Mouse (Mus musculus) lung, postnatal 0 days (tissue): ENCODE measurements around the gene Taf15.

Source experiments
- CTCF ChIP-seq: IDR thresholded peaks from 2 replicates; pipeline ENCODE4 v1.5.1; 2016; ENCODE audit warnings: antibody characterized with exemption, mild to moderate bottlenecking
- EP300 ChIP-seq: IDR thresholded peaks from 2 replicates; pipeline ENCODE4 v1.6.1; 2016; ENCODE audit warnings: antibody characterized with exemption, mild to moderate bottlenecking, control low read depth

DNA sequence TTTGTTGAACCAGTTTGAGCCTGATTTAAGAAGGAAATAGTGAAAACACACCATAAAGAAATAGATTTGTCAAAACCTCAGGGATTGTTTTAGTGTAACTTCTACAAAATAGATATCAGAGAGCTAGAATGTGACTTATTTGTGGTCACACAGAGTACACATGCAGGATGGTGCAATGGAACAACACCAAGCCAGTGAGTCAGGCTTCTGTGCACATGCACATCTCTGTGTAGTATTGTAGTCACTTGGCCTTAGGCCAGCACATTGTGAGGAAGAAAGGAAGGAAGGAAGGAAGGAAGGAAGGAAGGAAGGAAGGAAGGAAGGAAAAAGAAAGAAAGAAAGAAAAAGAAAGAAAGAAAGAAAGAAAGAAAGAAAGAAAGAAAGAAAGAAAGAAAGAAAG lies 44.3 kb downstream of the Taf15 start:
- TF ChIP-seq EP300 (no peak), CTCF (no peak)
